Mouse (Mus musculus) heart, postnatal 0 days (tissue): ENCODE data around the gene Card11.

ENCODE experiments used
- CTCF ChIP-seq: IDR thresholded peaks from 2 replicates; pipeline ENCODE4 v1.5.1; 2016; ENCODE audit warnings: antibody characterized with exemption, control low read depth, low read depth
- EP300 ChIP-seq: IDR thresholded peaks from 2 replicates; pipeline ENCODE4 v1.6.1; 2016; ENCODE audit warnings: antibody characterized with exemption, low read depth

DNA sequence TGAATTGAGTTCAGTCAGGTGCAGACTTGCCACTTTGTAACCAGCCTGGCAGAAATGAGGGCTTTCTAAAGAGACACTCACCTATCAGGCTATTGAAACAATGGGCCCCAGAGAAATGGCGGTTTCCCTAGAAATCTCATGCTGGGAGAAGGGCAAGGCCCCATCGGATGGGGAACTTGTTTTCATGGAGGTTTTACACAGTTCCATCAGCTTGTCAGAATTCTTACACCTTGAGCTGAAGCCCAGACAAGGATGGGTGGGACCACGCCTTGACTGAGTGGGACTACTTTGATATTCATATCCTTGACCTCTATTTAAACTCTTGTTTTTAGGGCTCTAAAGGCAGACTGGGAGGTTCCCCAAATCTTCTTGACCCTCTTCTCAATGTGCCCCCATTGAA is 33.9 kb upstream of the Card11 start:
- TF ChIP-seq CTCF (no peak), EP300 (no peak)
